Mouse (Mus musculus): ENCODE measurements around the gene St3gal5. TPM values are rescaled to one million over a fixed set of nuclear protein-coding genes. Genes with fewer than 3 reads are reported as not detected.

The St3gal5 gene
- polyA plus RNA-seq, 1 experiment: 31.6 TPM

DNA sequence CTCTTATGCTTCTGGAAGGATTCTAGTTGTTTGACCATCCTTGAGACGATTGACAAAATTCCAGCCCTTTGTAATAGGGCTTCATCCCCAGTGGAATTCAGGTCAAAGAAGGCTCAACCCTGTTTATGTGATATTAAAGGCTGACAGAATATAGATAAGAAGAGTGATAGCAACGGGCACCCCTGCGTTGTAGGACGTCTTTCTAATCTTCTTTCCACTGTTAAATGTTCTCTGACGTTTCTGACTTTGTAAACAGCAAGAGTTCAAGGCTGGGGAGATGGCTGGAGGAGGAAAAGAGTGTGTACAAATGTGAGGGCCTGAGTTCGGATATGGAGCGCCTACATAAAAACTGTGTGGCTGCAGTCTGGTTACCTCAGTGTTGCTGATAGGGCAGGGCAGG is 7.1 kb downstream of the St3gal5 start:
- Histone ChIP-seq H3K27ac (ENCODE audit: insufficient read depth, low read depth, low read length) (no peak overlapping the region), H3K4me1 (ENCODE audit: control insufficient read depth, insufficient read depth, low read length) (peaks cover 30% of the 10 kb centered on the region), H3K4me3 (ENCODE audit: insufficient read depth, low read length) (no peak overlapping the region)

GRCm38 (mm10) chr6:72108941-72109892 is 11.8 kb downstream of the St3gal5 start:
- no peak overlapping the region for H3K27ac ChIP-seq (ENCODE audit: insufficient read depth, low read depth, low read length)
- peaks cover 44% of the 10 kb centered on the region for H3K4me1 ChIP-seq (ENCODE audit: control insufficient read depth, insufficient read depth, low read length)
- TF ChIP-seq POLR2A (IDR thresholded peaks at IDR 0.05; ENCODE audit: borderline replicate concordance, low read depth, low read length) (no peak), CTCF (IDR thresholded peaks at IDR 0.05; ENCODE audit: low read depth, low read length) (no peak)
- H3K4me3 ChIP-seq (ENCODE audit: insufficient read depth, low read length): no peak overlapping the region

More for the DNA sequence above, 7.1 kb downstream of the St3gal5 start:
- TF ChIP-seq POLR2A (IDR thresholded peaks at IDR 0.05; ENCODE audit: borderline replicate concordance, low read depth, low read length): no peak
- no peak for TF ChIP-seq CTCF (IDR thresholded peaks at IDR 0.05; ENCODE audit: low read depth, low read length)

DNA sequence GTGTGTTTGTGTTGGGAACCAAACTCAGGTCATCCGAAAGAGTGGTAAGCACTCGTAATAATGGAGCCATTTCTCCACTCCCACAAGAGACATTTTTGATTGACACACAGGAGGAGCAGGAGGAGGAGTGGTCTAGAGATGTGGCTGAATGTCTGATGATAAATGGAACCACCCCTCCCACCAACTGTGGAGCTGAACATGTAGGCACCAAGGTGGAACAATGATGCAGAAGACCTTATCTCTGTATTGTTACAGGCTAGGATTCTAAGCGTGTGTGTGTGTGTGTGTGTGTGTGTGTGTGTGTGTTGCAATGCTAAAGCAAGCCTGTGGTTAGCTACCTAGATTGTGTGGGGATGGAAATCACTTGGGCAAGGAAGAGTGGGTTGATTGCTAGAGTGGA is 13.2 kb downstream of the St3gal5 start:
- H3K27ac ChIP-seq (ENCODE audit: insufficient read depth, low read depth, low read length): no peak overlapping the region
- no peak overlapping the region for H3K4me3 ChIP-seq (ENCODE audit: insufficient read depth, low read length)
- TF ChIP-seq CTCF (IDR thresholded peaks at IDR 0.05; ENCODE audit: low read depth, low read length) (no peak), POLR2A (IDR thresholded peaks at IDR 0.05; ENCODE audit: borderline replicate concordance, low read depth, low read length) (no peak)
- H3K4me1 ChIP-seq (ENCODE audit: control insufficient read depth, insufficient read depth, low read length): peaks cover 44% of the 10 kb centered on the region

- no peak for TF ChIP-seq POLR2A (IDR thresholded peaks at IDR 0.05; ENCODE audit: borderline replicate concordance, low read depth, low read length)
- TF ChIP-seq CTCF (IDR thresholded peaks at IDR 0.05; ENCODE audit: low read depth, low read length): no peak
- Histone ChIP-seq H3K4me1 (ENCODE audit: control insufficient read depth, insufficient read depth, low read length) (peaks cover 41% of the 10 kb centered on the region), H3K4me3 (ENCODE audit: insufficient read depth, low read length) (no peak overlapping the region), H3K27ac (ENCODE audit: insufficient read depth, low read depth, low read length) (no peak overlapping the region)
Observed at GRCm38 (mm10) chr6:72112575-72112974, 15.2 kb downstream of the St3gal5 start.

- TF ChIP-seq CTCF (IDR thresholded peaks at IDR 0.05; ENCODE audit: low read depth, low read length): no peak
- TF ChIP-seq POLR2A (IDR thresholded peaks at IDR 0.05; ENCODE audit: borderline replicate concordance, low read depth, low read length): no peak
Observed at GRCm38 (mm10) chr6:72113093-72113702, 15.8 kb downstream of the St3gal5 start.

GRCm38 (mm10) chr6:72114902-72115301 is 17.5 kb downstream of the St3gal5 start:
- H3K4me1 ChIP-seq (ENCODE audit: control insufficient read depth, insufficient read depth, low read length): peaks cover 27% of the 10 kb centered on the region
- no peak for TF ChIP-seq CTCF (IDR thresholded peaks at IDR 0.05; ENCODE audit: low read depth, low read length)
- no peak for TF ChIP-seq POLR2A (IDR thresholded peaks at IDR 0.05; ENCODE audit: borderline replicate concordance, low read depth, low read length)
- H3K27ac ChIP-seq (ENCODE audit: insufficient read depth, low read depth, low read length): no peak overlapping the region
- no peak overlapping the region for H3K4me3 ChIP-seq (ENCODE audit: insufficient read depth, low read length)

More at GRCm38 (mm10) chr6:72113093-72113702, 15.8 kb downstream of the St3gal5 start:
- H3K4me1 ChIP-seq (ENCODE audit: control insufficient read depth, insufficient read depth, low read length): peaks cover 35% of the 10 kb centered on the region
- H3K4me3 ChIP-seq (ENCODE audit: insufficient read depth, low read length): no peak overlapping the region
- no peak overlapping the region for H3K27ac ChIP-seq (ENCODE audit: insufficient read depth, low read depth, low read length)

- Histone ChIP-seq H3K4me3 (ENCODE audit: insufficient read depth, low read length) (no peak overlapping the region), H3K27ac (ENCODE audit: insufficient read depth, low read depth, low read length) (no peak overlapping the region), H3K4me1 (ENCODE audit: control insufficient read depth, insufficient read depth, low read length) (peaks cover 28% of the 10 kb centered on the region)
- TF ChIP-seq POLR2A (IDR thresholded peaks at IDR 0.05; ENCODE audit: borderline replicate concordance, low read depth, low read length): no peak
Observed at GRCm38 (mm10) chr6:72117322-72117968, 20.1 kb downstream of the St3gal5 start.

DNA sequence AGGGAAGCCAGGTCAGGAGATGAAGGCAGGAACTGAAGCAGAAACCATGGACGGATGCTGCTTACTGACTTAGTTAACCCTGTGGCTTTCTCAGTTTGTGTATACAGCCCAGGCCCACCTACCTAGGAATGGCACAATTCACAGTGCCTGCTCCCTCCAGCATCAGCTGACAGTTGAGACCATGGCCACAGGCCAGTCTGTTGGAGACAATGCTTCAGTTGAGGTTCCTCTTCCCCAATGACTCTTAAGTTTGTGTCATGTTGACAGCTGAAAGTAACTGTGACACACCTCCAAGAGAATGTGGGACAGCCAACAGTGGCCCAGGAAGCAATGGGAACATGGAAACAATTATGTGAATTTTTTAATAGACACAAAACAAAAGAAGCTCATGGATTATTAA is 22.5 kb downstream of the St3gal5 start:
- Histone ChIP-seq H3K27ac (ENCODE audit: insufficient read depth, low read depth, low read length) (no peak overlapping the region), H3K4me1 (ENCODE audit: control insufficient read depth, insufficient read depth, low read length) (peaks cover 23% of the 10 kb centered on the region), H3K4me3 (ENCODE audit: insufficient read depth, low read length) (no peak overlapping the region)
- no peak for TF ChIP-seq POLR2A (IDR thresholded peaks at IDR 0.05; ENCODE audit: borderline replicate concordance, low read depth, low read length)
- TF ChIP-seq CTCF (IDR thresholded peaks at IDR 0.05; ENCODE audit: low read depth, low read length): no peak

- H3K4me1 ChIP-seq (ENCODE audit: control insufficient read depth, insufficient read depth, low read length): peaks cover 23% of the 10 kb centered on the region
- no peak for TF ChIP-seq POLR2A (IDR thresholded peaks at IDR 0.05; ENCODE audit: borderline replicate concordance, low read depth, low read length)
- no peak for TF ChIP-seq CTCF (IDR thresholded peaks at IDR 0.05; ENCODE audit: low read depth, low read length)
- H3K27ac ChIP-seq (ENCODE audit: insufficient read depth, low read depth, low read length): no peak overlapping the region
- H3K4me3 ChIP-seq (ENCODE audit: insufficient read depth, low read length): no peak overlapping the region
Observed at GRCm38 (mm10) chr6:72121301-72121700, 23.9 kb downstream of the St3gal5 start.
